Mouse (Mus musculus): ENCODE measurements around the gene Abce1. TPM values are rescaled to one million over a fixed set of nuclear protein-coding genes. Genes with fewer than 3 reads are reported as not detected.
"Not testable (repeated sequence)": the region's sequence is repeated elsewhere in the genome, so short reads cannot be mapped to it uniquely, and the experiment has no call there.

Abce1 gene
- total RNA-seq (2021), result 10 to 100 TPM; 48.6 to 48.8 TPM

DNA sequence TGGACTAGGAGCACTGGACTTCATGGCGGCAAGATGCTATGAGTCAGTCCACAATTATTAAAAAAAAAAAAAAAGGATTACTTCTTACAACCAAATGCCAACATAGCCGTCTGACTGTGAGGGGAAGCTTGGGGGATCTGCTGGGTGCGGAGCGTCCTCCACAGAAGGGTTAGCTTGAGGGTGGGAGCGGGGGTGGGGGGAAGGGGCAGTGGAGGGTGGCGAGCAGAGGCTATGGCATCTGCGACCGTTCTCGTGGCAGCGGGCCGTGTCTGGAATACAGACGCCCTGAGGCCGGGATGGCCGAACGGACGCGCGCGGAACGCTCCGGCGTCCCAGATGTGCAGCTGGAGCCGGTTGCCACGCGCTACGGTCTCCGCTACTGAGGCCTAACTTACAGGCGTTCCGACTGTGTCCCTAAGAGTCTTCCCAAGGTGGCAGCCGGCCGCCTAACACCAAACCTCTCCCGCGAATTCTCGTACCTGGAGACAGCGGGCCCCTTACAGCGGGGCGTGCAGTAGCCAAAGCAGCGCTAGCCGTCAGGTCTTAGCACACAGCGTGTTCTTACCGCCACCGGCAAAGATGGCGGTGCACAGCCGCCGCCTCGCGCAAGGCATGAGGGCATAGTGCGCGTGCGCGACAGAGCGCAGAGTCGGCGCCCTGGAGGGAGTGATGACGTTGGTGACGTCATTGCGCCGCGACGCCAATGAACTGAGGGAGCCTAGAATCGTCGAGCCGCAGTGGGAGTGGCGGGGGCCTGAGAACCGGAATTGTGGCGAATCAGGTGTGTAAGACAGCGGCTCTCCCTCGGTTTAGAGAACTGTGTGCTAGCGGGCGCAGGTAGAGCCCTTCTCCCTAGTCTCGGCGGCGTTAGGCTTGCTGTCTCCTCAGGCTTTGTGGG lies at the start of gene Abce1, which contains the start of gene Anapc10:
Gene Abce1 (minus strand): TSS at position 677 of the 898 bp plus-strand sequence.
Gene Anapc10 (plus strand): TSS at position 757 of the 898 bp plus-strand sequence.
- peak; percentile 95 for DNase-seq (ENCODE audit: low spot score)
- intact Hi-C loops (cut with DNase I), result loop anchor here (10.0 kb wide), 1 partner anchor 1303 kb away; the partner anchor contains the start of gene Usp38

DNA sequence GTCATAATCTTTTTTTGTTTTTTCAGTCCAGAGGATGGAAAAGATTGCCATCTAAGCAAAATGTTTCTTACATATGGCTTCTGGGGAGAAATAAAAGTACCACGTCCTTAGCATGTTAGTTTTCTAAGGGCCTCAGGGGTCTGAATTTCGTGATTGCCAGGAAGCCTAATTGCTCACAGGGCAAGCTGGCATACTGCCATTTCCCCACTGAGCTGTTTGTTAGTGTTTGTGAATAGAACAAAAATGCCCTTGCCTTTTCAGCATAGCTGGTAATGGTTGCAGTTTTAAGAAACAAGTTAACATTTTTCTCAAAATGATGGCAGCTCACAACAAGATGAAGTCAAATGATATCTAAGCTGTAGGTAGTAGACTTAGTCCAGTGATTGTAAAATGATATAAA lies 38.8 kb upstream of the Abce1 start:
- intact Hi-C loops (cut with DNase I), result no loop called here
- DNase-seq (ENCODE audit: low spot score), result no peak

- DNase-seq (ENCODE audit: low spot score), result no peak
- intact Hi-C loops (cut with DNase I), result no loop called here
These were observed 37.1 kb upstream of the Abce1 start for GRCm38 (mm10) chr8:79748591-79748990.

GRCm38 (mm10) chr8:79748171-79748570 lies 36.6 kb upstream of the Abce1 start:
- DNase-seq (ENCODE audit: low spot score), result no peak
- intact Hi-C loops (cut with DNase I), result no loop called here

DNA sequence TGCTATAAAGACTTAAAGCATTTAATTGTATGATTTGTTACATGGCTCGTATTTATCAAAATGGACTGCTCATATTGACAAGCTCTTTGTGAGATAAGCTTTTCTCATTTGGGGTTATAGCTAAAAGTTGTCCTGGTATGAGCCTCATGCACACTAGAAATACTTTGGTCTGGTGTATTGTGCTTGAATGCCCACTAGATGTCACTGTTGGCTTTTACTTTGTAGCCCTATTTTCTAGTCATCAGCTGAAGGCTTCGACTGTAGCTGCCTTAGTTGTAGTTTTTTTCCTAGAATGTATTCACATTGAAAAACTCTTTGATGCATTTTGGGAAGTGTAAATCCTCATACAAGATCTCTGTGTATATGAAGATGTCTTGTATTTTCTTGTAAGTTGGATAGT lies 22.8 kb upstream of the Abce1 start:
- no peak for DNase-seq (ENCODE audit: low spot score)
- intact Hi-C loops (cut with DNase I), result loop anchor here (2.0 kb wide), 1 partner anchor 748 kb away; no protein-coding TSS in a partner anchor

- intact Hi-C loops (cut with DNase I), result no loop called here
- DNase-seq (ENCODE audit: low spot score), result no peak
These were observed 16.4 kb upstream of the Abce1 start for GRCm38 (mm10) chr8:79727900-79728299.

DNA sequence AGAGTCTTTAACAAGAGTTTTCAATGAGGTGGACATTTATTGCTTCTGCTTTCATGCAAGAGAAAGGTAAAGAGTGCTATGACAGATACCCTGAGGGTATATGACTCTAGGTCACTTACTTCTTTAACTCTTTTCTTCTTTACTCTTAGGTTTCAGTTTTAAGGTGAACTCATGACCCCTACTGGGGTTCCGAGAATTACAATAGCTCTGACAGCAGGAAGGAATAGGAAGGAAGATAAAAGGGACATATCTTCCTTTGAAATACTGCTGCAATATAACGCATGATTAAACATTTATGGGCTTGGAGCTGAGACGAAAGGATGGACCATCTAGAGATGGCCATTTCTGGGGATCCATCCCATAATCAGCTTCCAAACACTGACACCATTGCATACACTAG lies 13.0 kb upstream of the Abce1 start:
- no peak for DNase-seq (ENCODE audit: low spot score)
- intact Hi-C loops (cut with DNase I), result no loop called here

DNA sequence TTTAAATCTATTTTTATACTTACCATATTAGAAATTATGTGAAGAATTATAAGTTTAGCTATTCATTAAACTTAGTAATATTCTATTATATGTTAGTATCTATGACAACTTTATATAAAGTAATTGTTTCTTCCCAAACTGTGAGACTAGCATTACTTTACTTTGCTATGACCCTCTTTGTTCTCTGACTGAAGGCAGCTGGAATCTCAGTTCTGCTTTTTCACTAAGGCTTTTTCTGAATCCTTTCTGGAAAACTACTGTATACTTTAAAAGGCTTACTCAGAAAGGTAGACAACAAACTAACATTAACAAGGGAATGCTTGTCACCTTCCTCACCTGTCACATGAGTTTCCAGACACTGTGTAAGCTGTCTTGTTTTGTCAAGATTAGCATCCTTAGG lies 11.8 kb upstream of the Abce1 start:
- DNase-seq (ENCODE audit: low spot score), result no peak
- intact Hi-C loops (cut with DNase I), result no loop called here

- DNase-seq (ENCODE audit: low spot score), result no peak
- intact Hi-C loops (cut with DNase I), result no loop called here
These were observed 10.0 kb upstream of the Abce1 start for GRCm38 (mm10) chr8:79721537-79721936.

GRCm38 (mm10) chr8:79712676-79713075 lies 1.1 kb upstream of the Abce1 start:
- intact Hi-C loops (cut with DNase I), result loop anchor here (10.0 kb wide), 1 partner anchor 1302 kb away; the partner anchor contains the start of gene Usp38
- no peak for DNase-seq (ENCODE audit: low spot score)

GRCm38 (mm10) chr8:79706687-79707086 lies 4.9 kb downstream of the Abce1 start:
- intact Hi-C loops (cut with DNase I), result loop anchor here (5.0 kb wide), 1 partner anchor 64 kb away; no protein-coding TSS in a partner anchor
- DNase-seq (ENCODE audit: low spot score), result no peak

DNA sequence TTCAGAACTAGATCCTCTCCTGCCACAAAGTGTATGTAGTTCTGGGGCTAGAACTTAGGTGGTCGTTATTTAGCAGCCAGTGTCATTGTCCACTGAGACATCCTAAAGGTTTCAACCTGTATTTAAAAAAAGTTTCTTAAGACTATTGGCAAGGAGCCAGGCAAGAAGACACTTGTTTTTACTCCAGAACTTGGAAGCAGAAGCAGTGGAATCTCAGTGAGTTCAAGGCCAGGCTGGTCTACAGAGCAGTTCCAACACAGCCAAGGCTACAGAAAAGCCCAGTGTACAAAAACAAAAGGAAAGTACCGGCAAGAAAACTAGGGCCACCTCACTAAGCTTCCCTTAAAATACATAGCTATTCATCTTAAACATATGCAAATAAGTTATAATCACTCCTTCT lies 19.0 kb downstream of the Abce1 start:
- intact Hi-C loops (cut with DNase I), result no loop called here
- DNase-seq (ENCODE audit: low spot score), result no peak

- DNase-seq (ENCODE audit: low spot score); intact Hi-C loops (cut with DNase I): not testable (repeated sequence)
These were observed 25.6 kb downstream of the Abce1 start for GRCm38 (mm10) chr8:79685927-79686326.

GRCm38 (mm10) chr8:79680965-79681364 lies 30.6 kb downstream of the Abce1 start:
- no peak for DNase-seq (ENCODE audit: low spot score)
- intact Hi-C loops (cut with DNase I), result no loop called here

GRCm38 (mm10) chr8:79680555-79680954 lies 31.0 kb downstream of the Abce1 start:
- intact Hi-C loops (cut with DNase I), result no loop called here
- no peak for DNase-seq (ENCODE audit: low spot score)

- intact Hi-C loops (cut with DNase I); DNase-seq (ENCODE audit: low spot score): not testable (repeated sequence)
These were observed 31.5 kb downstream of the Abce1 start for GRCm38 (mm10) chr8:79680083-79680482.

- intact Hi-C loops (cut with DNase I), result no loop called here
- DNase-seq (ENCODE audit: low spot score), result no peak
These were observed 32.5 kb downstream of the Abce1 start for GRCm38 (mm10) chr8:79679005-79679404.

DNA sequence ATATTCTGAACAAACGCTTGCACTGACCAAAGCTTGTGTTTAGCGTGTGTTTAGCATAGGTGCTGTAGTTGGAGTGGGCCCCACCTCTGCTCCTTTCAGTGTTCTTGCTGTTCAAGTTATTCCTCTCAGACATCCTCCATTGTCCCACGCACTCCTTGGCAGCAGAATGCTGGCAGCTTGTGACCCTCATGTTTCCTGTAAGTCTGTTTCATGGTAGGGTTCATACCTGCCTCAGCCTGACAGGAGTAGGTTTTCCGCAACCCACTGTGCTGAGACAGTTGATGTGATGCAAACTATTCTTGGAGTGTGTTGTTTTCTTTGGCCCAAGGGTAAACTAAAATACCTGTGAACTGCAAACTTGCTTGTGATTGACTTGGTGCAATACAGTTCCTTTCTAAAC lies 35.1 kb downstream of the Abce1 start:
- intact Hi-C loops (cut with DNase I), result no loop called here

GRCm38 (mm10) chr8:79658715-79659114 lies 52.8 kb downstream of the Abce1 start:
- intact Hi-C loops (cut with DNase I); DNase-seq (ENCODE audit: low spot score): not testable (repeated sequence)

More for the DNA sequence above, 35.1 kb downstream of the Abce1 start:
- DNase-seq (ENCODE audit: low spot score), result no peak

GRCm38 (mm10) chr8:79653736-79654135 lies 57.8 kb downstream of the Abce1 start:
- no peak for DNase-seq (ENCODE audit: low spot score)
- intact Hi-C loops (cut with DNase I), result no loop called here

- intact Hi-C loops (cut with DNase I), result no loop called here
- no peak for DNase-seq (ENCODE audit: low spot score)
These were observed 61.3 kb downstream of the Abce1 start for GRCm38 (mm10) chr8:79650158-79650814.

Measured in heart, postnatal 25 days (tissue).